Mouse (Mus musculus) forebrain, postnatal 0 days (tissue): Measurements from ENCODE around the gene Ttc7b. TPM values are rescaled to one million over a fixed set of nuclear protein-coding genes. Genes with fewer than 3 reads are reported as not detected.

Experiments
- ATAC-seq: fragments of 200-750 bp; cut with Nextera tagmentation; 2 replicates; pipeline ENCODE4 v1.8.0; 2017; ENCODE audit warnings: mild to moderate bottlenecking, moderate library complexity
- DNase-seq: peaks from one replicate; pipeline ENCODE4 v3.0.0-alpha.2; 2015
- H3K27ac ChIP-seq: fragments of 300-500 bp; sonication (generic); 2 replicates; pipeline ENCODE4 v1.5.1; 2014; ENCODE audit warnings: low read depth, mild to moderate bottlenecking, antibody characterized with exemption, low read length, moderate library complexity, mixed read lengths
- H3K27me3 ChIP-seq: fragments of 300-500 bp; sonication (generic); 2 replicates; pipeline ENCODE4 v1.6.1; 2014; ENCODE audit warnings: mild to moderate bottlenecking, low read length, mixed read lengths; ENCODE audit not compliant: insufficient read depth
- H3K36me3 ChIP-seq: fragments of 300-500 bp; sonication (generic); 2 replicates; pipeline ENCODE4 v1.6.1; 2014; ENCODE audit warnings: mild to moderate bottlenecking, moderate library complexity; ENCODE audit not compliant: insufficient read depth
- H3K4me1 ChIP-seq: fragments of 300-500 bp; sonication (generic); 2 replicates; pipeline ENCODE4 v1.6.1; 2014; ENCODE audit warnings: antibody characterized with exemption; ENCODE audit not compliant: insufficient read depth
- H3K4me2 ChIP-seq: fragments of 300-500 bp; sonication (generic); 2 replicates; pipeline ENCODE4 v1.6.1; 2014; ENCODE audit warnings: low read depth, mild to moderate bottlenecking, moderate library complexity
- H3K4me3 ChIP-seq: fragments of 300-500 bp; sonication (generic); 2 replicates; pipeline ENCODE4 v1.5.1; 2014; ENCODE audit warnings: low read depth, low read length, mixed read lengths
- H3K9ac ChIP-seq: fragments of 300-500 bp; sonication (generic); 2 replicates; pipeline ENCODE4 v1.6.1; 2014; ENCODE audit warnings: mild to moderate bottlenecking
- H3K9me3 ChIP-seq: fragments of 300-500 bp; sonication (generic); 2 replicates; pipeline ENCODE4 v1.6.1; 2016; ENCODE audit warnings: low read length
- CTCF ChIP-seq: sonication (generic); IDR thresholded peaks from 2 replicates; pipeline ENCODE4 v1.5.1; 2016; ENCODE audit warnings: antibody characterized with exemption, control low read depth, low read depth
- WGBS: fragments of 180-500 bp; shearing (Covaris S2); extraction: QIAGEN DNeasy Blood & Tissue Kit; methylation state at CpG from one replicate; pipeline ENCODE4 v1.1.7; 2014; 5-methylcytosine and 5-hydroxymethylcytosine counted together
- polyA plus RNA-seq: library from polyadenylated mRNA; unstranded; fragments of >200 nt; fragmentation: Nextera tagmentation; extraction: Ambion mirVana; gene quantifications from 2 replicates; pipeline ENCODE4 v1.2.1, GENCODE M21; 2015
- total RNA-seq: library from RNA; depleted of rRNA; stranded (reverse); fragments of >200 nt; gene quantifications from 2 replicates; pipeline ENCODE4 v1.2.3, GENCODE M21; 2014

Gene Ttc7b
- total and polyA plus RNA-seq, 2 experiments from 2014 or later, result 10.8 to 42.2 TPM

DNA sequence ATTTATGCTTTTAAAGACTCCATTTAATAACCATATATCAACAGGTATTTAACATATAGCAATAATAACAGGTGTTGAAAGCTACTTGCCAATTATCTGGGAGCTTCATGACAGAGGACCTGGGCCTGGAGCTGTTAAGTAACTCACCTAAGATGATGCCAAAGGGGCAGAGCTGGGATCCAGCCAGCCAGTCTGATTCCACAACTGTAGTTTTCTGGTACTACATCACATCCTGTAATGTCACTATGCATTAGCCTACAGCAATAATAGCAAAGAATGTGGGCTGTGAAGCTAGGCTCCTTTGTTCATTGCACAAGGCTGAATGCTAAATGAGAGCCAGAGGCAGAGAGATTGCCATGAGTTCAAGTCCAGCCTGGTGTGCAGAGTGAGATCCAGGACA, 44.3 kb downstream of the Ttc7b start:
- 0 out of 2 replicates have a peak, but pooled peaks cover 10% of the 10 kb centered on the region for H3K36me3 ChIP-seq
- no peak overlapping the region for H3K4me3 ChIP-seq
- H3K9me3 ChIP-seq, result no peaks in the 10 kb centered on the region
- no peak for TF ChIP-seq CTCF
- no peaks in the 10 kb centered on the region for H3K27me3 ChIP-seq
- no peak overlapping the region for H3K27ac ChIP-seq
- H3K4me2 ChIP-seq, result no peak overlapping the region
- no peak overlapping the region for H3K9ac ChIP-seq
- ATAC-seq (no peak), DNase-seq (no peak)
- no peaks in the 10 kb centered on the region for H3K4me1 ChIP-seq

DNA sequence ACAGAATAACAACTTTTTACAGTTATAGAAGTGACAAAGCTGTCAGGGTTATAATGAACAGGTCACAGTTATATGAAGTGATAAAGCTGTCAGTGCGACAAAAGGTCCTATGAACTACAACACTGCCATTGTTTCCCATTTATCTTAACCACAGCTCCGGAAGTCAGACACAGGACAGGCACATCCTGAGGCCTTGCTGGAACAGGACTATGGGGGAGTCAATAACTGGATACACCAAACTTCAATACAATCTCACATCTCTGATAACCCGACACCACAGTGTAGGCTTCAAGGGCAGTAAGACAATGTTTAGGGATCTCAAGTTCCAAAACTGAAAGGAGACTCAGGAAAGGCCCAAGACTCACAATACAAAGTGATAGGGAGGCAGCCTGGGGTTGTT, 45.1 kb downstream of the Ttc7b start:
- WGBS, result 86% methylated on average over 3 of the region's 3 CpGs
- TF ChIP-seq CTCF, result no peak
- H3K27me3 ChIP-seq, result no peaks in the 10 kb centered on the region
- no peak overlapping the region for H3K4me3 ChIP-seq
- no peak for DNase-seq
- no peak overlapping the region for H3K27ac ChIP-seq
- no peaks in the 10 kb centered on the region for H3K4me1 ChIP-seq
- H3K4me2 ChIP-seq, result no peak overlapping the region
- H3K36me3 ChIP-seq, result 0 out of 2 replicates have a peak, but pooled peaks cover 6% of the 10 kb centered on the region
- H3K9ac ChIP-seq, result no peak overlapping the region
- H3K9me3 ChIP-seq, result no peaks in the 10 kb centered on the region
- no peak for ATAC-seq

DNA sequence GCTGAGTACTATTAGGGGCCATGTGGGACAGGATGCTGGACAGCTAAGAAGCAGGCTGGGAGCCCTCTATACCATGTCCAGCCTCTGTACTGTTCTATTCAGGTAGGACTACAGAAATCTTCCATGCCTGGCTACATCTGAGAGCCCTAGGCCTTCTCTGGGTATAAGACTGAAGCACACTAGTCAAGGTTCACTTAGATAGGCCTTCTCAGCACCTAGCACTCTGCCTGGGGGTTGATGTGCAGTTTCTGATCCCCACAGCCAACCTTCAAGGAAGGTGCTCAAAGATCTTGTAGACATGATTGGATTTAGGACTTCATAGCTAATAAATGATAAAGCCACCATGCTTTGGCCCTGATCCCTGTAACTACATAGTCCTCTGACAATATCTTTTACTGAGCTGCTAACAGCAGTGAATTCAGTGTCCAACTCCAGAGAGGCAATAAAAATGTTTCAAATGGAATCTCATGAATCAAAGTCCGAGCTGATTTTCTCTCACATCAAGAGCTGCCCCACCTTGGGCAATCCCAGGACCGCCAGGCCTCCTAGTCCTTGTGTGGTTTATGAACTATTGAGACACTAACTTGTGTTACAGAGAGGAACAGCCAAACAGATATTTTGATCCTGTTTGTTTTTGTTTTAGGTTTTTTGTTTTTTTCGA, 45.8 kb downstream of the Ttc7b start:
- DNase-seq (no peak), ATAC-seq (no peak)
- no peaks in the 10 kb centered on the region for H3K27me3 ChIP-seq
- no peak for TF ChIP-seq CTCF
- 91% methylated on average over 3 of the region's 3 CpGs for WGBS
- H3K4me1 ChIP-seq, result no peaks in the 10 kb centered on the region
- H3K4me2 ChIP-seq, result no peak overlapping the region
- no peaks in the 10 kb centered on the region for H3K9me3 ChIP-seq
- no peak overlapping the region for H3K9ac ChIP-seq
- 0 out of 2 replicates have a peak, but pooled peaks cover 6% of the 10 kb centered on the region for H3K36me3 ChIP-seq
- H3K27ac ChIP-seq, result no peak overlapping the region
- no peak overlapping the region for H3K4me3 ChIP-seq

DNA sequence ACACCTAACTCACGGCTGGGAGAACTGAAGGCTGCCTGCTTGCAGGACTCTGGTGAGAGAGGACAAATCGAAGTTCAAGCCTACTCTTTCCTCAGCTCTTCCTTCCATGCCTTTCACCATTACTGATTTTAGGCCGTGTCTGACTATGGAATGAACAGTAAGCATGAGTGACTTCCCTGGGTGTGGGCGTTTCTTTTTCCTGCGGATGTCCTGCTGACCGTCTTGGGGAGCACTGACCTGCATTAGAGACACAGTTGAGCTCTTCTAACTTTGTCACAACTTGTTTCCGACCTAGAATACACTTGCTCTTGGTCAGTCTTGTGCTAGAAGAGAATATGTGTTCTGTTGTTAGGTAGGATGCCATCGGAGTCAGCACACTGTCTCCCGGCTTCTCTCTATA, 50.3 kb downstream of the Ttc7b start:
- Histone ChIP-seq H3K9me3 (no peaks in the 10 kb centered on the region), H3K4me1 (no peaks in the 10 kb centered on the region), H3K27me3 (no peaks in the 10 kb centered on the region), H3K4me3 (no peak overlapping the region), H3K4me2 (no peak overlapping the region), H3K36me3 (peaks cover 6% of the 10 kb centered on the region), H3K9ac (no peak overlapping the region), H3K27ac (no peak overlapping the region)
- TF ChIP-seq CTCF, result no peak
- DNase-seq (no peak), ATAC-seq (no peak)
- 88% methylated on average over 9 of the region's 9 CpGs for WGBS

DNA sequence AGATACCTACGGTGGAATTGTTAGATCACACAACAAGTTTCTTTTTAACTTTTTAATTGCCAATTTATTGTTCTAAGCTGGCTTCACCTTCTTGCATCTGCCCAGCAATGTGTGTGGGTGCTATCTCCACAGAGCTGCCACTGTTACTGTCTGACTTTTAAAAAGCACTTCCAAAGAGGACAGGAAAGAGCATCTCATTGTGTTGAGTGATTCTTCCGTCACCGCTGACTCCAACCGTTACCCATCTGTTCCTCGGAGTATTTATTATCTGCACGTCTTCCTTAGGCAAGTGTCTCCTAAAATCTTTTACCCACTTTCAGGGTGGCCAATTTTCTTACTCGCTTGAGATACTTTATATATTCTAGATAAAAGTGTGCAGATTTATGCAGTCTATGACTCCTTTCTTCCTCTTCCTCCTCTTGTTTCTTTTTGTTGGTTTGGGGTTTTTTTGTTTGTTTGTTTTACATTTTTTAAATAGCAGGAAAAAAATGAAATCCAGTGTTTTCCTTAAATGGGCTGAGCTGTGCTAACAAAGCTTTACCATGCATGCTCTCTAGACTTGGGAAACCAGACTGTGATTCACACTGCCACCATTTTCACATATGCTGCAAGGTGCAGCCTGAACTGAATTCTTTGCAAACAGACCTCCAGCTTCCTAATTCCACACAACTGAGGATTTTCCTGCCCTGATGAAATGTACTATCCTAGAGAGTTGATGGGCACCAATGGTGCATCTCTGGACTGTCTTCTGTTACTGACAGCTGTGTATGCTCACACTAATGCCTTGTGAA, 50.9 kb downstream of the Ttc7b start:
- Histone ChIP-seq H3K4me1 (no peaks in the 10 kb centered on the region), H3K27me3 (no peaks in the 10 kb centered on the region), H3K27ac (no peak overlapping the region), H3K9me3 (no peaks in the 10 kb centered on the region), H3K36me3 (peaks cover 6% of the 10 kb centered on the region), H3K9ac (no peak overlapping the region), H3K4me2 (no peak overlapping the region), H3K4me3 (no peak overlapping the region)
- WGBS, result 78% methylated on average over 7 of the region's 7 CpGs
- TF ChIP-seq CTCF, result no peak
- DNase-seq (no peak), ATAC-seq (no peak)

DNA sequence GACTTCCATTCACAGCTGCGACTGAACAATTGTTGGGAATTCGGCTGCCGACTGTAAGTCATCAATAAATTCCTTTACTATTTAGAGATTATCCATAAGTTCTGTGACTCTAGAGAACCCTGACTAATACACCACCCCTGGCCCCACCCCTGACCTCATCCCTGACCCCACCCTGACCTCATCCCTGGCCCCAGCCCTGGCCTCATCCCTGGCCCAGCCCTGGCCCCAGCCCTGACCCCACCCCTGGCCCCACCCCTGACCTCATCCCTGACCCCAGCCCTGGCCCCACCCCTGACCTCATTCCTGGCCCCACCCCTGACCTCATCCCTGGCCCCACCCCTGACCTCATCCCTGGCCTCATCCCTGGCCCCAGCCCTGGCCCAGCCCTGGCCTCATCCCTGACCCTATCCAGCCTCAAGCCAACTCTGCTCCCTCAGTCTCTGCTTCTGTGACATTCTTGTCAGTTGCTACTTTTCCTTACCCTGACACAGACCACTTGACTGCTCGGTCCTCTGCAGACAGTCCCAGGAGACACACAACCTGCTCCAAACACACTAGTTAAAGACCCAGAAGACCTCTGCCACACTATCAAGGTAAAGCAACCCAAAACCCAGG, 55.4 kb downstream of the Ttc7b start:
- H3K4me1 ChIP-seq, result no peaks in the 10 kb centered on the region
- ATAC-seq (no peak), DNase-seq (no peak)
- no peaks in the 10 kb centered on the region for H3K9me3 ChIP-seq
- H3K9ac ChIP-seq, result no peak overlapping the region
- WGBS, result 80% methylated on average over 2 of the region's 4 CpGs
- no peak overlapping the region for H3K4me3 ChIP-seq
- H3K27me3 ChIP-seq, result no peaks in the 10 kb centered on the region
- no peak for TF ChIP-seq CTCF
- H3K27ac ChIP-seq, result no peak overlapping the region
- H3K36me3 ChIP-seq, result peaks cover 6% of the 10 kb centered on the region
- no peak overlapping the region for H3K4me2 ChIP-seq

DNA sequence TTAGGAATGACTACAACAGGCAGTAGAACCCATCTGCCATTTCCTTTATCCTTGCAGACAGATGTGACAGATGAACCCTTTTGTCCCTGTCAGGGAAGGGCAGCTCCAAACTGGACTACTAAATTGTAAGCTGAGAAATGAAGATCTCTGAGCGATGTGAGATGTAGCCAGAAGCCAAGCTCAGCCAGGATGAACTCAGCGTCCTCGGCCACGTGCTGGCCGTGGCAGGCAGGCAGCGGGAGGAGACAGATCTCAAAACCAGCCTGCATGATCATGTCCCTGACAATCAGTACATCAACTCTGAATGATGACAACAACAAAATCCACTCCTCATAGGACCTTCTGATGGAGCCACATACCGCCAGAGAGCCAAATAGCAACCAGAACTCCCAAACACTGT, 62.9 kb downstream of the Ttc7b start:
- Histone ChIP-seq H3K9ac (no peak overlapping the region), H3K4me1 (no peaks in the 10 kb centered on the region), H3K27me3 (no peaks in the 10 kb centered on the region), H3K4me2 (no peak overlapping the region), H3K27ac (no peak overlapping the region), H3K36me3 (peaks cover 3% of the 10 kb centered on the region; the same call in 1 of the 2 replicates), H3K9me3 (no peaks in the 10 kb centered on the region), H3K4me3 (no peak overlapping the region)
- DNase-seq (no peak), ATAC-seq (no peak)
- WGBS, result 97% methylated on average over 7 of the region's 7 CpGs
- TF ChIP-seq CTCF, result no peak
